Mouse (Mus musculus): ENCODE measurements around the gene Myrfl. TPM values are rescaled to one million over a fixed set of nuclear protein-coding genes. Genes with fewer than 3 reads are reported as not detected.

Gene Myrfl
- total RNA-seq, 1 experiment from 2014 or later, result not detected

DNA sequence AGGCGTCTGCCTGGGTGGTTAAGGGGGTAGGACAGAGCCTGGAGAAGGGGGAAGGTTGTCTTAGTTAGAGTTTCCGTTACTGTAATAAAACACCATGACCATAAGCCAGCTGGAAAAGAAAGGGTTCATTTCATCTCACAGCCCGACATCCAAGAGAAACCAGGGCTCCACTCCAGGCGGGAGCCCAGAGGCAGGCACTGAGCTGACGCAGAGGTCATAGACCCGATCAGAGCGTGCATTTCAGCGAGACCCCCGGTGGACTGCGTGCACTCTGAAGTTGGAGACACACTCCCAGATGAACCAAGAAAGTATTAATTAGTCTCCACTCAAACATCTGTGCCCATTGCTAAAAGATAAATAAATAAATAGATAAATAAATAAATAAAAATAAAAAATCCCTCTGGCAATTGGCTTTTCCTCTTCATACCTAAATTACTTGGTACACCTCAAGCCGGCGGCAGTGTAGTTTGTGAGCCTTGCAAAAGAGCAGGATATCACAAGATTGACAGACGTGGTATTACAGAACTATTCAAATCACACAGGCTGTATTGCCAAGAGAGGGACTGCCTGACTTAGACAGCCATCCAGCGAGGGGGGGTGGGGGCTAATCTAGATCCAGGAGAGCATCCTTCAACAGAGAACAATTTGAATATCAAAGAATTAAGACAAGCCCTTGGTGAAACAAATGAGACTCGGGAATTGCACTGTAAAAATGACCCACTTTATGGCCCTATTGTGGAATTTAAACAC lies 81.2 kb downstream of the Myrfl start:
- no peak for DNase-seq

DNA sequence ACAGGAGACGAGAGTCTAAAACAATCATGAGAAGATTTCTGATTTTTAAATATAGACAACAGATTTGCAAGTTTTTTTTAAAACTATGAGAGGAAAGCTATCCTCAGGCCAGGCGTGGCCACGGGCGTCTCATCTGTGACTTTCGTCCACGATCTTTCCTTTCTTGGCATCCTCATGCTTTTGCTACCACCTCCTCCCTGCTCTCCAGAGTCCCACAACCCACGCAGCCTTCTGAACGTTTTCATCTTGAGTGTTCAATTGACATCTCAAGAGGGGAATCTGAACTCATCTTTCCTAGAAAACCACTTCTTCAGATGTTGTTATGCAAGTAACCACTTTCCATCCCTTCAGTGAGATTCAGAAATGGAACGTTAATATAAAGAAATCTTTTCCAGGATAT lies 83.6 kb downstream of the Myrfl start:
- DNase-seq, result no peak

DNA sequence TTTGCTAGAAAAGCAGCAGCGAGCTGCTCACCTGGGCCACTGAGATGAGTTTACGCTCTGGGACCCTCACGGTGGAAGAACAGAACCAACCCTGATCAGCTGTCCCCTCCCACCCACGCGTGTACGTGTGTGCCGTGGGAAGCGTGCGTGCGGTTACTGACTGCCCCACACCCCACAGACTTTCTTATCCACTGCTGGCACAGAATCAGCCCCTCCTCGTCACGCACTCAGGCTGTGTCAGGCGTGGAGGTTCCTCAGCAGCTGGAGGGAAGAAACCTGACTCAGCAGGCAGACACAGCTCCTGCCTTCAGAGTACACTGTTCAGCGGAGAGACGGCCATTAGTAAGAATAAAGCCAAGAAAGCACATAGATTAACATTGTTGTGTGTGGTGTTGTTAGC lies 86.0 kb downstream of the Myrfl start:
- no peak for DNase-seq

DNA sequence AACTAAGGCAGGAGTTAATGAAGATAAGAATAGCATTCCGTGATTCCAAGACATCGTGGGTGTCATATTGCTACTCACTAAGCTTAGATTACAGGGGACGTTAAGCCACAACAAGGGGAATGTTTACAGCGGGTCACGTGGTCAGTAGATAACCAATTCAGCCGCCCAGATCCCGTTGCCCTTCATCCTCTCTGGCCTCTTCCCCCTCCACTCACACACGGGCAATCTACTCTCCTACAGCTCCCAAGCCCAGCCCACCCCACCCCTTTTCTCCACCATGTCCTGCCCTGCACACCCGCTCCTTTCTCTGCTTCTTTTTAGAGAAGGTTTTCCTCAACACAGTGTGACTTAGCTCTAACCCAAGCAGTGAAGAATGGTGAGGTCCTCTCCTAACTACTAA lies 87.3 kb downstream of the Myrfl start:
- no peak for DNase-seq

DNA sequence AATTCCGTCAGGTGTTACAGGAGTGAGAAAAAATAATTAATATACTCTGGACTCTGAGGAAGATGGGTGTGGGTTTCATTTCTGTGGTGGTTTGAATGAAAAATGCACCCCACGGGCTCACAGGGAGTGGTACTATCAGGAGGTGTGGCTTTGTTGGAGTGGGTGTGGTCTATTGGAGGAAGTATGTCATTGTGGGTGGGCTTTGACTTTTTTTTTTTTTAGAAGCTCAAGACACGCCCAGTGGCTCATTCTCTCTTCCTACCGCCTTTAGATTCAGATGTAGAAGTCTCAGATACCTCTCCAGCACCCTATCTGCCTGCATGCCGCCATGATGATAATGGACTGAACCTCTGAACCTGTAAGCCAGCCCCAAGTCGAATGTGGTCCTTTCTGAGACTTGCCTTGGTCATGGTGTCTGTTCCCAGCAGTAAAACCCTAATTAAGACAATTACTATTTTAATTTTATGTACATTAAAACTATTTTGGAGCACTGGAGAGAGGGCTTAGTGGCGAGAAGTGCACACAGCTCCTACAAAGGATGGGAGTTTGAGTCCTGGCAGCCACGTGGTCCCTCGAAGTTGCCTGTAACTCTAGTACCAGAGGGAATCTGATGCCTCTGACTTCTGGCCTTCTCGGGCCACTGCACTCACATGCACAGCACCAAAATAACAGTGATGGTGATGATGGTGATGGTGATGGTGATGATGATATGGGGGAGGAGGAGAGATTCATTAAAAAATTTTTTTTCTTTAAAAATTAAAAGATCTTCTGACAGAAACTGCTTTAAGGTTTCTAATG lies 88.0 kb downstream of the Myrfl start:
- no peak for DNase-seq

DNA sequence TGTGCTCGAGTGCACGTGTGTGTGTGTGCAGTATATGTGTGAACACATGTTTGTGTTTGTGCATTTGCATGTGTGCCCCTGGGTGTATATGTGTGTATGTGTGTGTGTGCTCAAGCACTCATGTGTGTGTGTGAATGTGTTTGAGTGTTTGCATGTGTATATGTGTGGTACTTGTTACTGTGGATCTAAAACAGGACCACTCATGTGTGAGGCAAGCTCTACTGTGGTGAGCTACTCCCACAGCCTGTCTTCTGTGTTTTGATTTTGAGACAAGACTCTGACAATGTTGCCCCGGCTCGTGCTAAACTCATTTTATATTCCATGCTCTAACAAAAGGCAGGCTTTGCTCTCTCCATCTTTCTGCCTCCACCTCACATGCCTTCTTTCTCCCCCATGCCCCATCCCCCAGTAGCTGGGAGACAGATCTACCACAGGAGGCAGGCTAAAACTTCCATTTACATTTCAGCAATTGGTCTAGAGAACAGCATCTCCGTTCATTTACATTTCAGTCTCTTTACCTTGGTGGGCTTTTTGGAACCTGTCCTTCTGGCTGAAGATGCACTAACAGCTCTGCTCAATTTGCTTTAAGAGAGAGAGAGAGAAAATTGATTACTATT lies 94.4 kb downstream of the Myrfl start:
- DNase-seq, result no peak

DNA sequence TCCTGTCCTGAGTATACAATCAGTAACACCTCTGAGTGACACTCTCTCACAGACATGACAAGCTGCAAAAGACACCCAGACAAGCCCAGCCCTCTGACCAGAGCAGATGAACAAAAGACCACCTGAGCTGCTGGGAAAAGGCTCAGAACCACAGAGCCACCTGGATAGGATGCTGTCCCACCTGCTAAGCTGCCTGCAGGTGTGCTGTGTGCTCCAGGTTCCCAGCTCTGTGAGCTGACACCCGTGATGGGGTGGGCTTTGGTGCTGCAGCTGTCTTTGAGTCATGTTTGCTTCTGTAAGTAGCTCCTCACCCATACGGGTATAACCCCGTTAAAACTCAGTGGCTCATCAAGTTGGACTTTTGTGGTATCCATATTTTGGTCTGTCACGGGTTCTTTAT lies 95.4 kb downstream of the Myrfl start:
- DNase-seq, result no peak

DNA sequence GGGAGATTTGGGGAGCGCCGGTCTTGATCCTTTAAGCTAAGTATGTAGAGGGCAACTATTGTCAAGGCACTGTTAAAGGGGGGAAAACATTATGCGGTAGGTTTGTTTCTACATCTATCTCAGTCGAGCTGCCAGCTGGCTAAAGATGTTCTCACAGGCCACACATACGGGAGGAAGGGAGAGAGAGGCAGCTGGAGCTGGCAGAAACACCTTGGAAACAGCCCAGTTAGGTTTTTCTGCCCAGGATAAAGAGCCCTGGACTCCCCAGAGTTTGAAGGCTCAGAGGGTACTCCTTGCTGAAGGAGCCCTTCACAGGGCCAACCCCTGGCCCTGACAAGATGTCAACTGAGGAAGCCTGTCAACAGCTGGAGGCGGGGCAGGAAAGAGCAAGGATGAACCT lies 100.7 kb downstream of the Myrfl start:
- DNase-seq, result no peak

DNA sequence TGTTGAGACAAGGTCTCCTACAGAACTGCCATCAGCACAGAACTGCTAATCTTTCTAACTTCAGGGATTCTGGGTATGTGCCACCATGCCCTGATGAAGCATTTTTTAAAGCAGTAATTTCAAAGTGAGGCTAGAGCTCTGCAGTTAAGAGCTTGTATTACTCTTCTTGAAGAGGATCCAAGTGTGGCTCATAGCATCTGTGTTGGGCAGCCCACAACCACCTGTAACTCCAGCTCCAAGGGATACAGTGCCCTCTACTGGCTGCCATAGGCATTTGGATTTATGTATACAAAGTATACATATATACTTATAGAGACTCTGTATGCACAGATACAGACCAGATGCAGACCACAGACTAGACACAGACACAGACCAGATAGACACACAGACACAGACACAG lies 107.6 kb downstream of the Myrfl start:
- peak; percentile 21 for DNase-seq

DNA sequence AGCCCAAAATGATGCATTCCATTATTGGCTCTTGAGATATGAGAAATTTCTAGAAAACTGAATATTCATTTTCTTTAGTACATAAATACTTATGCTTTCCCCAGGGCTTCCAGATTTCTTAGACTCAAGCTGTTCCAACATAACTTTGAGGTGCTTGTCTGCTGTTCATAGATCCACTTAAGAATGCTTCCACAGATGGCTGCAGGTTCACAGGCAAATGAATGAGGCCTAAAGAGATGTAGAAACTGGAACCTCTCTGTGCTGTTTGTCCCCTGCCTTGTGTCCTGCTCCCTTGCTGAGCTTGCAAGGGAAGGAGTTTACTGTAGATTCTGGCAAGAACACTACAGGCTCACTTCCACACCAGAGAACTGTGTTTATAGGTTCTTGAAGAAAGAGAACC lies 108.3 kb downstream of the Myrfl start:
- DNase-seq, result no peak

DNA sequence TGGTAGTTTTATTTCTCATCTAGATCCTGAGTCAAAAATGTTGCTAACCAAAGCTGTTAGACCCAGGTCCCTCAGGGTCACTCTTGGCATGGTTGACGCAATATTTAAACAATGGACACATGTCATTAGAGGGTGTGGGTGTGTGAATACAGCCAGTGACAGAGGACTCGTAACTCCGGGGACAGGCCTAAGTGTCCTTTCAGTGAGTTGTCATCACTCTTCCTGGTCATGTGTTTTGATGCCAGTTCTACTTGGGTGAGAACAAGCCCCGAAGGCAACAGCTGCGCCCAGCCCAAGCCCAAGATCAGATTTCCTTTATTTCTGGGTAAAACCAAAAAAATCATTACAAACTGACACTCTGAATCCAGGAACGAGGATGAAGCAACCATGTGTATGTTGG lies 112.6 kb downstream of the Myrfl start:
- DNase-seq, result no peak

DNA sequence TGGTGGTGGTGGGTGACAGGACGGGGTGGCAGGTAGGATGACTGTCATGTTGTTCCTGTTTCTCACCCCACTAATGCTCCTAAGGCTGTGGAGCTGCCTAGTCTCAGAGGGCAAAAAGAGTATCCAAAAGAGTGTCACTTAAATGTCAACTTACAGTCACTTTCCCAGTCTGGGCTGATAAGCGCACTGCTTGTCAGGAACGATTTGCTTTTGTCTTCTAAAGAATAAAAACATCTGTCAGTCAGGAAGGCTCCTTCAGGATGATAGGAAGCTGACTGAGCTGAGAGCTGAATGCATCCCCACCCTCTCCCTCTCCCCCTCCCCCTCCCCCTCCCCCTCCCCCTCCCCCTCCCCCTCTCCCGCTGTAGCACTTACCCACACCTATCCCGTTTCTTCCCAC lies 113.7 kb downstream of the Myrfl start:
- no peak for DNase-seq

DNA sequence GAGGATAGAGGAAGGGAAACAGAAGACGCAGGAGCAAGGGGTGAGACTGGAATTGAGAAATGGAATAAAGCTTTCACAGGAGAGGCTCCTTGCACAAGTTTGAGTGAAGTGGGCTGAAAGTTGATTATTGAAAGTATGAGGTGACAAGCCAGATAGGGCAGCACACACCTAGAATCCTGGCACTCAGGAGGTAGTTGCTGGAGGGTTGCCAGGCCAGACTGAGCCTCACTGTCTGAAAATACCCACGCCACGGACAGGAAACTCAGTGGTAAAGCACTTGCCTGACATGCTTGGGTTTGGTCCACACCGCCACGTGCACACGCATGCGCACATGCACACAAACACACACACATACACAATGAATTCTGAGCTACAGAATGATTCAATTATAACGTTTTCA lies 118.8 kb downstream of the Myrfl start:
- DNase-seq, result no peak

DNA sequence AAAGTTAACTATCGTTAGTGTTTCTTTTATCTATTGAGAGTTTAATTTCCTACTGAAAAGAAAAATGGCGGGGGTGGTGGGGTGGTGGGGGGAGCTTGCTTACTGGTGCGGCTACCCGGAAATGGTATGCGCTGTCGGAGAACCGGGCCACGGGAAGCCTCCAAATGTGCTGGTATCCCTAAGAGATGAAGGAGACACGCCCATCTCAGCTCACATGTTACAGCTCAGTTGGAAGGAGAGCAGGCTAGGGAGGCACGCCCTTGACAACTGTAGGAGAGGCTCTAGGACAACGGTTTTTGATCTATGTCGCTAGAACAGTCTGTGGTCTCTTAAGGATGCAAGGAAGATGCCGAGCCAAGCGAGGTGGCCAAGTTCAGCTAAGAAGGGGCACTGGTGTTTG lies 119.9 kb downstream of the Myrfl start:
- no peak for DNase-seq

DNA sequence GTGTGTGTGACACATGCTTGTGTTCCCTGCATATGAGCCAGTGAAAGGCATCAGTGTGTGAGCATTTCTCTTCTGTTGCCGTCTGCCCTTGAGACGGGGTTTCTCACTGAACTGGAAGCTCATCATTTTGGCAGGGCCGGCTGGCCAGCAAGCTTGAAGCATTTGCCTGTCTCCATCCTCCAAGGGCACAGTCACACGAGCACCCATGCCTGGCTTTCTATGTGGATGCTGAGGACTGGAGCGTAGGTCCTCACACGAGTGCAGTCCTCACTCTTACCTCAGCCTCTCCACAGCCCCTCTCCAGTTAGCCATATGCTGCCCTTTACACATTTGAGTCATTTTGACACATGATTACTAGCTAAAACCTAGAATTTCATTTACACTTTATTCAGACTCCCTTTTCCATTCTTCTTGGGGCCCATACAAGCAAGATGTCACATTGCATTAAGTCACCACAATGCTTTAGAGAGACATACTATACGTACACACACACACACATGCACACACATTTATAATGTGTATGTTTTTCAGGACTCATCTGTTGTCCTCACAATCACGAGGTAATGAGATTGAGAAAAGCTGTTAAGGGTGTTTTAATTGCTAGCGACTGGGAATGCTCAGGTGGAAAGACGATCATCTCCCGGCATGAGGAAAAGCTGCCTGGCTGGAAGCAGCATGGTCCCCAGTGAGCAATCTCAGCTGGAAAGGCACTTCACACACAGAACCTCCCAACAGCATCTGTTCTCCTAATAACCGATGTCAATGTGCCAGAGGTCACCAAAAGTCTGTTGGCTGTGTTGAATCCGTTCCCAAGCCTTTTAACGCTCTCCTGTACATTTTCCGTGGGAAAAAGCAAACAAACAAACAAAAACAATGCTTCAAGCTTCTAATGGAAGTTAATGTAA lies 122.6 kb downstream of the Myrfl start:
- peak; percentile 45 for DNase-seq

DNA sequence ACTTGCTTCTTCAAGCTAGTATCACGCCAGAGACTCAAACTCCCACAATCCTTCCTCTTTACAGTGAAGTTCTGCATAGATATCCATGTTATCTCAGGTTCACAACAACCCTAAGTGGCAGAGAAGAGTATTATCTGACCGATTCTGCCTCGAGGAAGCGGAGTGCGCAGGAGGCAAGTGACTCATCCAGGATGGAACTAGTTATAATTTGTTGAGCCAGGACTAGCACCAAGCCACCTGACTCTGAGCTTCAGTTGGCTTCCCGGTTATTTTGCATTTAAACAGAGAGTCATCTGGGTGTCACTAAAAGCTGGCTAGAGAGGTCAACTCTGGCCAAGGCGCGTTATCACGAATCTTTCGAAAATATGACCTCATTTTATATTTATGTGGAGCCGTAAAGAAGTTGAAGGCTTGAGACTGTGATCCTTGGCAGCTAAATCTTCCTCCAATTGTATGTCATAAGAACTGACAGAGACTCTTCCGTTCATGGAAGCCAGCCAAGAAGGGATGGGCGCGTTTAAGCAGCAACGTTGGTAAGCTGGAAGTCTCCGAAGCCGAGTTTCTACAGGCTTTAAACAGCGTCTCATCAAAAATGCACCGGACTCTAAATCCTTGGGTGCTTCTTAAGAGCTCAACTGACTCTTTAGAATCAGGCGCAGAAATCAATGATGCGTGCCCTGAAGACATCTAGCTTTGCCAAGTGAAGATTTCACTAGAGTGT lies 125.3 kb downstream of the Myrfl start:
- peak; percentile 76 for DNase-seq

DNA sequence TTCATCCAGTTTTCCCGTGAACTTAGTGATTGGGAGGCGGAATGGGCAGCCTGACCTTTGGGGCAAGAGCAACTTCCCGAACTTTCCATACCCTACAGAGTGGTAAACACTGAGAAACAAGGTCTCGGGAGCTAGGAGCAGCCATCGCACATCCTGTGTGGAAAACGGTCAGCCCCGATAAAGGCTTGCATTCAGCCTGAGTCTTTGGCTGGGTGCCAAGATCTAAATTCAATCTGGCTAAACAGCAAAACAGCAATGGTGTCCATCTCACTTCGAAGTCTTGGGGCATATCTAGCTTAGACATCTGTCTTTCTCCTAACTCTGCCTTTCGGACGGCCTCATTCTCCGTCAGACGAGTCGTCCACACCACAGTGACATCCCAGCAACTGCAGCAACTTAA lies 128.1 kb downstream of the Myrfl start:
- peak; percentile 32 for DNase-seq

DNA sequence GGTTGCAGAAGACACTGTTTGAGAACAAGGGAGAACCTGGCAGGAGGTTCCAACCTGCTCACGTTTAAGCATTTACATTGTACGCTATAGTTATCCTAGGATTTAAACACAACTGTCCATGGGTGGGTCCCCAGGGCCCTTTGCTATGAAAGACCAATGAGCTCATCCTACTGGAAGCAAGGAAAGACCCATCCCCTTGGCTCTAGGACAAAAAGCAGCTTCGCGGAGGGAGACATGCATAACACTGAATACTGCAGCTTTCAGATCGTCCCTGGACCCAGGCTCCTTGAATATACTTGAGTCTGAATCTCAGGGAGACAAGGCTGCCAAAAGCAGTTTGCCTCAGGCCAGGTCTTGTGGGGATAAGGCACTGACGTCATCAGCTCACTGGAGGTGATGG lies 130.2 kb downstream of the Myrfl start:
- no peak for DNase-seq

DNA sequence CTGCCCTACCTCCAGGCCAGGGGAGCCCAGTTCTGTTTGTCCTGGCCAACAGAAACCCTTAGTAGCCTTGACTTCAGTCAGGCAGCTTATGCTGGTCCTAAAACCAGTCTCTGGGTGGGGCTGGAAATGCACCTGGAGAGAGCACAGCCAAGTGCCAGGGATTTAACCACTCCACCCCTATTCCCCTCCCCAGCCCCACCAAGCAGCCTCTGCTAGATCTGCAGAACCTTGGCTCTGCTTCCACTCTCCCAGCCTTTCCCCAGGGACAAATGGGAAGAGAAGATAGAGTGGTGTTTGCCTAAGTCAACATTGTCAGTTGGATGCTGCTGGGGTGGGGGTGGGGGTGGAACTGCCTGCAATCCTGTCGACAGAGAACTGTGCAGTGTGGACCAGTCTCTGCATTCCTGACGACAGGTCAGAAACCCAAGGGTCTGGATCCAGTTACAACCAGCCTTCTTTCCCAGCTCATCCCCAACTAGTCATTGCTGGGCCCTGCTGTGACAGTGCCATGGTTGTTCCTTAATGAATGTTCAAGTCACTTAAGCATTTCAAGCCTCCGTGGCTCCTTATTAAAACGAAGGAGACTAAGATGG lies 135.1 kb downstream of the Myrfl start:
- DNase-seq, result no peak

DNA sequence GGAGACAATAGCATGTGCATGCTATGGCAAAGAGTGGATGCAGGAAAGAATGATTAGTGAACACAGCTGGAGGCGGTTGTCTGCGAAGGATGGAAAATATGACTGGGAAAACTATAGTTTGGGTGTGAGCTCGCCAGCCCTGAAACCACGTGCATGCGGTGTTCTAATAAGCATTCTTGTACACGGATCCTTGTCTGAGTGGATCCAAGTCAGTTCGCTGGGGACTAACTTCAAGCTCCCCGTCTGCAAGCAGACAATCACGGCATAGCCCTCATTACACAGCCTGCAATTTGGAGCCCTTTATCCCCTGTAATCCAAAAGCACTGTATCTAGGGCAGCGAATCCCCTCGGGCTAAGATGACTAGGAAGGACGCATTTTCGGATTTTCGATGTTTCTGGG lies 136.2 kb downstream of the Myrfl start:
- DNase-seq, result no peak

DNA sequence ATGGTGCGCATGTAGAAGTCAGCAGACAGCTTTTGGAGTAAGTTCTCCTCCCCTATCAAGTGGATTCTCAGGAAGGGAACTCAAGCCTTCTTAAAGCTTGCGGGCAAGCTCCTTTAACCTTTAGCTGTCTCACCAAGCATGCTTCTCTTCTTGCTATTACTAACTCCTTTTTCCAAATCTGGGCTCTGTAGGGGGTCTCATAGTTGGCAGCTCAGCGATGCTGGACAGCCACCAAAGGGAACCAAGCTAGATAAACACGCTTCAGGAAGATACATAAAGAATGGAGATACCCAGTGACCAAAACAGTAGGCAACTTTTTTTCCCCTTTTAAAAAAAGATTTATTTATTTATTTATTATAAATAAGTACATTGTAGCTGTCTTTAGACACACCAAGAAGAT lies 136.9 kb downstream of the Myrfl start:
- DNase-seq, result no peak

All from adrenal gland, postnatal 14 days (tissue).